Mouse (Mus musculus) small intestine, adult 2 months (tissue): ENCODE results near the gene Ctsz.

Experiments
- CTCF ChIP-seq: fragments of 200-500 bp; IDR thresholded peaks from 2 replicates; pipeline ENCODE4 v1.5.1; 2012; ENCODE audit warnings: low read depth, mild to moderate bottlenecking, control low read depth, inconsistent platforms, low read length, moderate library complexity, mixed read lengths; ENCODE audit not compliant: insufficient replicate concordance, insufficient read length; ENCODE audit errors: extremely low read depth
- POLR2A ChIP-seq: fragments of 200-500 bp; IDR thresholded peaks from 2 replicates; pipeline ENCODE4 v1.6.1; 2012; ENCODE audit warnings: low read depth, mild to moderate bottlenecking, control low read depth, inconsistent platforms, low read length, moderate library complexity

DNA sequence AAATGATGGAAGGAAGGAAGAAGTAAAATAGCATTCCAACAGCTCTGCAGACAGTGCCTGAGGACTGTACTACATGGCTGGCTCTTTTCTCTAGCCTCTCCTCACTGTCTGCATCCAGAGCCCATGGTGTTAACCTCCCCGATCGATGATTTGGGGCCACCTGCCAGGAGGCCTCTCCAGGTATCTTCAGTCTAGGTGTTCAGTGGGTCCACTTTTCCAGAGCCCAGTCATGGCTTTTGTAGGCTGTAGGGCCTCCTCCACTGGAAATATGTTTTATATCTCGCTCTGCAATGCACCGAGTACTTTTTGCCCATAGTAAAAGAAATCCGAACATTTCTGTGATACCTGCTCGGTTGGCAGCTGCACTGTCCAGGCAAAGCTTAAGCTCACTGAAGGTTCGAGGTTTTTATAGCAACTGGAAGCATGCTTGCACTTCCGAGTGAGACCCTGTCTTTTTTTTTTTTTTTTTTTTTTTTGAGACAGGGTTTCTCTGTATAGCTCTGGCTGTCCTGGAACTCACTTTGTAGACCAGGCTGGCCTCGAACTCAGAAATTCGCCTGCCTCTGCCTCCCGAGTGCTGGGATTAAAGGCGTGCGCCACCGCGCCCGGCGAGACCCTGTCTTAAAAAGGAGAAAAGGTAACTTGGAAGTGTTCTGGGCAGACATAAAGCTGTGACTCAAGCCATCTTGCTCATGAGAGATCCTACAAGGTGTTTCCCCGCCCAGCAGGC is 23.7 kb downstream of the Ctsz start:
- no peak for TF ChIP-seq POLR2A
- TF ChIP-seq CTCF = no peak
